Mouse (Mus musculus) brown adipose tissue, adult 24 weeks (tissue): ENCODE results near the gene Cnn1. TPM values are rescaled to one million over a fixed set of nuclear protein-coding genes. Genes with fewer than 3 reads are reported as not detected.

Source experiments
- H3K27ac ChIP-seq: fragments of 200-500 bp; replicated peaks from 2 replicates; pipeline ENCODE4 v1.5.1; 2012; ENCODE audit warnings: low read depth, mild to moderate bottlenecking, low read length
- H3K4me1 ChIP-seq: fragments of 200-500 bp; 2 replicates; pipeline ENCODE4 v1.6.1; 2012; ENCODE audit warnings: low read length, mixed read lengths; ENCODE audit not compliant: control insufficient read depth, insufficient read depth, insufficient read length
- H3K4me3 ChIP-seq: fragments of 200-500 bp; 2 replicates; pipeline ENCODE4 v1.5.1; 2012; ENCODE audit warnings: low read depth, mild to moderate bottlenecking, low read length, moderate library complexity; ENCODE audit not compliant: insufficient read depth
- polyA plus RNA-seq: library from polyadenylated mRNA; stranded (reverse); fragments of >200 nt; gene quantifications from 2 replicates; pipeline ENCODE4 v1.2.4, GENCODE M21; 2012; ENCODE audit not compliant: missing spikeins, insufficient read depth, insufficient read length

Cnn1 gene
- polyA plus RNA-seq, 1 experiment = 1.9 TPM

DNA sequence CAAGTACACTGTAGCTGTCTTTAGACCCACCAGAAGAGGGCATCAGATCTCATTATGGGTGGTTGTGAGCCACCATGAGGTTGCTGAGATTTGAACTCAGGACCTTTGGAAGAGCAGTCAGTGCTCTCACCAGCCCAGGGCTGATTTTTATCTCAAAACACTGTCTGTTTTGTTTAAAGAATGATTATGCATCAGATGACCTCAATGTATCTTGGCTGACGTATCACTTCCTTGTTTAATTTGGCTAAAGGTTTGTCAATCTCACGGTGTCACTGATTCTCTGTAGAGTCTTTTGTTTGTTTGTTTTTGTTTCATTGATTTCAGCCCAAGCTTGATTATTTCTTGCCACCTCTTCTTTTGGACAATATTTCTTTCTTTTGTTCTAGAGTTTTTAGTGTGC is 51.9 kb downstream of the Cnn1 start:
- no peaks in the 10 kb centered on the region for H3K4me1 ChIP-seq
- no peak overlapping the region for H3K4me3 ChIP-seq
- H3K27ac ChIP-seq = no peak overlapping the region

DNA sequence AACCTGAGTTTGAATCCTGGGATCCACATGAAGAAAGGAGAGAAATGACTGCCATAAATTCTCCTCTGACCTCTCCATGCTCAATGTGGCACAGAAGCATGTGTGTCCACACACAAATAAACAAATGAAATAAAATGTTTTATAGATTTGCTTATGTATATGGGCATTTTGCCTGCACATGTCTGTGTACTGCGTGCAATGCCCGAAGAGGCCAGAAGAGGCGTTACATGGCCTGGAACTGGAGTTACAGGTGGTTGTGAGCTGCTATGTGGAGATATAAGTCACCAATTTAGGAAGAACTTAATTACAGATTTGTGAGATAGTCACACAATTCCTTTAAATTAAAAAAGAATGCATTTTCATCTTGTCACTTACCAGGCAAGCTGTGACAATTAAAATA is 54.8 kb downstream of the Cnn1 start:
- H3K4me1 ChIP-seq = peaks cover 4% of the 10 kb centered on the region
- no peak overlapping the region for H3K27ac ChIP-seq
- no peak overlapping the region for H3K4me3 ChIP-seq

DNA sequence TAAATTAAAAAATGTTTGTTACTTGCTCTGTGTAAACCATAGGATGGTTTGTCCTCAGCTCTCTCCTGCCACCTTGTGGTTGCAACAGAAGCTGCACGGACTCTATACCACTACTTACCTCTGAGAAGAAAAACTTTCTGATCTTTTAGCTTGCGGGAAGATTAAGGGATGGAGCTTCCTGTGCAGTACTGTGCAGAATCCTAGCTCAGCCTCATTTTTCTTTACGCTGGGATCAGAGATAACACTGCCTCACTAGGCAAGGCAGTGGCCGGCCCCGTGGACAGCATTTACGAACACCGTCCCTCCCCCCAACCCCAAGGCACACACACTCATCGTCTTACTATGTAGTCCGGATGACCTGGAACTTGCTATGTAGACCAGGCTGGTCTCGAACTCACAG is 56.6 kb downstream of the Cnn1 start:
- Histone ChIP-seq H3K27ac (no peak overlapping the region), H3K4me3 (peak overlapping the region; percentile 43), H3K4me1 (peaks cover 4% of the 10 kb centered on the region)

DNA sequence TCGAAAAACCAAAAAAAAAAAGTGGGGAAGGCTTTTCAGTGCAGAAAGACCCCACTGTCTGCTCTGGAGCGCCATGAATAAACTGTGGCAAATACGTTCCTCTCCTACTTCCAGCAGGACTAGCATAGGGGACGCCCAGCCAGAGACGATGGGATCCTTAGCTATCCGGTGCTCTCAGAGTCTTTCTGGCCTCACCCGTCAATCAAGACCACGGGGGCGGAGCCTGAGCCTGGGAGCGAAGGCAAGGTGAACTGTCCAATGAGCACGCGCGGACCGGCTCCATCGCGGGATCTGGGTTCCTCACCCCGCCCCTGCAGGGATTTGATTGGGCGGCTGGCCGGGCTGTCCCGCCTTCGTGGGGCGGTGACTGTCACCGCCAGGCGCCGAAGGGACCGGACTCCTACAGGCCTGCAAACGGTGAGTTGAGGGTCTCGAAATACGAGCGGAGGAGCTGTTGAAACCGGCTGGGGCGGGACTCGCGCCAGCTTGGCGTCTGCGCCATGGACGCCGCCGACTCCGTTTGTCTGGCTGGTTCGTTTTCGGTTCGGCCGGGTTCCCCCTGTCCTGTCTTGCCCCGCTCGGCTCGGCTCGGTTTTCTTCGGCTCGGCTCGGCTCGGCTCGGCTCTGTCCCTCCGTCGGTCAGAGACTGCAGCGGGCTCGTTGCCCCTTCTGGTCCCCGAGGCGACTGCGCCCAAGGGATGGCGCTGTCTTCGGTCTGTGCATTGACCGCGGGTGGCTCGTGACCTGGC is 57.7 kb downstream of the Cnn1 start, which contains the start of gene Pigyl:
Pigyl (plus strand) TSS at position 350 of the 749 bp plus-strand sequence.
- Histone ChIP-seq H3K4me3 (peak within 1 kb of the TSS; percentile 96), H3K27ac (peak within 1 kb of the TSS; percentile 84), H3K4me1 (peaks cover 4% of the 10 kb centered on the region)

DNA sequence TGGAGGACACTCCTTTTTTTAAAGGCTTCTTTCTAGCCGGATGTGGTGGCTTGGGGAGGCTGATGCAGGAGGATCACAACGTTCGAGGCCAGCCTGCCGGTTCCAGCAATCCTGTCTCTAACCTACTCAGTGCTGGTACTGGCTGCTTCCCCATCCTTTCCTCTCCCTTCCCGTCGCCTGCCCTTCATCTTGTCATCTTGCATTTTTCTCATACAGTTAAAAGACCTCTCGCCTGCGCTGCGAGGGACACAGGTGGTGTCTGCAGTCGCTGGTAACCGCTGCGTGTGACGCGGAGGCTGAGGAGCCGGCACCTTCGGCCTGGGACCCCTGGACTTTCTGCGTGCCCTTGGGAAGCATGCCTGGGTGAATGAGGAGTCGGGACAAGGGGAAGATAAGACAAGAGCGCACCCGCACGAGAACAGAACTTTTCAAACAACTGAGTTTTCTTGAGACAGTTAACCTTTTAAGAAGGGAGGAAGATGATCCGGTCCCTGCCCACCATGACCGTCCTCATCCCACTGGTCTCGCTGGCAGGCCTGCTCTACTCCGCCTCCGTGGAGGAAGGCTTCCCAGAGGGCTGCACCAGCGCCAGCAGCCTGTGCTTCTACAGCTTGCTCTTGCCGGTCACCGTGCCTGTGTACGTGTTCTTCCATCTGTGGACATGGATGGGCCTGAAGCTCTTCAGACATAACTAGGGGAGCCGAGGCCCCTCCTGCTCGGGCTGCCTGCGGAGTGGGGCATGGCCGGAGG is 58.7 kb downstream of the Cnn1 start:
- Histone ChIP-seq H3K4me1 (peaks cover 4% of the 10 kb centered on the region), H3K27ac (no peak overlapping the region), H3K4me3 (peak overlapping the region; percentile 96)

Other genes with a start within 250 kb of the Cnn1 start
- 6.9 and 9.5 TPM in 2 replicates for gene Dock6, start 246.6 kb upstream of the Cnn1 start, polyA plus RNA-seq
- gene Rab3d, start 181.0 kb upstream of the Cnn1 start, polyA plus RNA-seq = 23.0 and 31.2 TPM in 2 replicates
- gene Ccdc159, start 171.7 kb upstream of the Cnn1 start, polyA plus RNA-seq = 3.7 and 4.3 TPM in 2 replicates
- gene Tmem205, start 171.7 kb upstream of the Cnn1 start, polyA plus RNA-seq = 204 and 213 TPM in 2 replicates
- gene Plppr2, start 162.2 kb upstream of the Cnn1 start, polyA plus RNA-seq = 1.9 and 2.0 TPM in 2 replicates
- 11.6 and 15.4 TPM in 2 replicates for gene Swsap1, start 143.5 kb upstream of the Cnn1 start, polyA plus RNA-seq
- 1.3 and 1.7 TPM in 2 replicates for gene Epor, start 135.7 kb upstream of the Cnn1 start, polyA plus RNA-seq
- gene Rgl3, start 109.8 kb upstream of the Cnn1 start, polyA plus RNA-seq = 9.2 and 10.4 TPM in 2 replicates
- not detected in 2 replicates for gene Ccdc151, start 96.6 kb upstream of the Cnn1 start, polyA plus RNA-seq
- 33.1 and 40.1 TPM in 2 replicates for gene Prkcsh, start 96.4 kb upstream of the Cnn1 start, polyA plus RNA-seq
- 0.91 and 2.0 TPM in 2 replicates for gene Elavl3, start 47.2 kb upstream of the Cnn1 start, polyA plus RNA-seq
- not detected in 2 replicates for gene Gm49318, start 28.0 kb upstream of the Cnn1 start, polyA plus RNA-seq
- 2.1 and 4.8 TPM in 2 replicates for gene Zfp653, start 27.8 kb upstream of the Cnn1 start, polyA plus RNA-seq
- 95.3 and 111 TPM in 2 replicates for gene Ecsit, start 13.8 kb upstream of the Cnn1 start, polyA plus RNA-seq
- 101 and 117 TPM in 2 replicates for gene Elof1, start 18.0 kb downstream of the Cnn1 start, polyA plus RNA-seq
- 179 and 198 TPM in 2 replicates for gene Acp5, start 36.5 kb downstream of the Cnn1 start, polyA plus RNA-seq
- 47.7 and 58.0 TPM in 2 replicates for gene Pigyl, start 57.6 kb downstream of the Cnn1 start, polyA plus RNA-seq
- gene Zfp872, start 88.9 kb downstream of the Cnn1 start, polyA plus RNA-seq = 0.52 and 0.58 TPM in 2 replicates
- 17.4 and 22.6 TPM in 2 replicates for gene Zfp809, start 126.5 kb downstream of the Cnn1 start, polyA plus RNA-seq
- not detected in 2 replicates for gene Zfp599, start 160.7 kb downstream of the Cnn1 start, polyA plus RNA-seq
- gene Zfp810, start 208.4 kb downstream of the Cnn1 start, polyA plus RNA-seq = 2.5 and 6.3 TPM in 2 replicates